Mouse (Mus musculus) granulocyte monocyte progenitor cell, adult 5-6 weeks (primary cell): ENCODE results near the gene Mpp2. TPM values are rescaled to one million over a fixed set of nuclear protein-coding genes. Genes with fewer than 3 reads are reported as not detected.

Source experiments
- ATAC-seq: replicated peaks from 2 replicates; pipeline ENCODE4 v1.8.0; 2016; ENCODE audit warnings: mild to moderate bottlenecking, moderate TSS enrichment, inconsistent platforms; ENCODE audit not compliant: poor library complexity, severe bottlenecking
- total RNA-seq, 2 experiments: library from RNA; stranded (forward) in 1 of 2; stranded (reverse) in 1 of 2; fragments of 200-712, 200-1000 nt in 1 of 2; fragments of >200 nt in 1 of 2; fragmentation: Nextera tagmentation in 1 of 2; gene quantifications; 2 replicates each; pipeline ENCODE4 v1.2.3; 2014 to 2017

Gene Mpp2
- not detected in 2 replicates for total RNA-seq (2014; fragmentation: Nextera tagmentation)
- 0.04 TPM in 1 of 2 replicates, not detected in the other for total RNA-seq (2017)

DNA sequence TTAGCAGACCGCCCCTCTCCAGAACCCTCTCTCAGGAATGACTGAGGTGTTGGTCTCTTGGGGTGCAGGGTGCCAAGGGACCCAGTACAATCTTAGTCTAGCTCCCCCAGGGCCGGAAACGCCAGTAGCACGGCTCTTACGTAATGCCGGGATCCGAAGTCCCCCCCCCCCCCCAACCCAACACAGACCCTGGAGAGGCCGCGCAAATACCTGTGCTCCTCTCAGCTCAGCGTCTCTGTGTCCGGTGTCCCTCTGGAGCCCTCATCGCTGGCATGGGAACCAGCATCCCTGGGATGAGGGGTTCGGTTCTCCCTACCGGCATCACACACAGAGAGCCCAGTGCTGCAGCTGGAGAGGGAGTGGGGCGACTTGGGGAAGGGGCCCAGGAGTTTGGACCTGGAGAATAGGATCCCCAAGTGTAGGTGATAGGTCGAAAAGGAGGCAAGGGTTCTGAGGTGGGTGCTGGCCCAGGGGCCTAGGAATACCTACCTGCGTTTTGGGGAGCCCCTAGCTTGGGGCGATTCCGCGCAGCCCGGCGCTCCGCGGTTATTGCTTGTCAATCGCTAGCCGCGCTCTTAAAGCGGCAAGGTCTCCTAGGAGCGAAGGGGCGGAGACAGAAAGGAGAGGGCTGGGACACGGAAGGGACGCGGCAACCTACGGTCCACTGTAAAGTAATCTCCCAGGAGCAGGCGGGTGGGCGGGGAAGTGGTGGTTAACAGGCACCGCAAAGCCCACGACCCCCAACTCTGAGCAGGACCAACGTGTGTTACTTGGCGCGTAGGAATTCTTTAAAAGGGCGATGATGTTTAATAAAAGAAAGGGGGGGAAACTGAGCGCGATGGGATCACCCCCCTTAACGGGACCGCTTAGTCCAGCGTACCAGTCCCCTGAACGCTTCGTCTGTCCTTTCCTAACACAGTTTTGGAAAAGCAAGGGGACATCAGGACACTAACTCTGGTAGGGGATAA is at the start of gene Mpp2:
Gene Mpp2, minus strand, starts transcription at position 585 of the 968 bp plus-strand sequence.
- ATAC-seq, result peak; percentile 43

DNA sequence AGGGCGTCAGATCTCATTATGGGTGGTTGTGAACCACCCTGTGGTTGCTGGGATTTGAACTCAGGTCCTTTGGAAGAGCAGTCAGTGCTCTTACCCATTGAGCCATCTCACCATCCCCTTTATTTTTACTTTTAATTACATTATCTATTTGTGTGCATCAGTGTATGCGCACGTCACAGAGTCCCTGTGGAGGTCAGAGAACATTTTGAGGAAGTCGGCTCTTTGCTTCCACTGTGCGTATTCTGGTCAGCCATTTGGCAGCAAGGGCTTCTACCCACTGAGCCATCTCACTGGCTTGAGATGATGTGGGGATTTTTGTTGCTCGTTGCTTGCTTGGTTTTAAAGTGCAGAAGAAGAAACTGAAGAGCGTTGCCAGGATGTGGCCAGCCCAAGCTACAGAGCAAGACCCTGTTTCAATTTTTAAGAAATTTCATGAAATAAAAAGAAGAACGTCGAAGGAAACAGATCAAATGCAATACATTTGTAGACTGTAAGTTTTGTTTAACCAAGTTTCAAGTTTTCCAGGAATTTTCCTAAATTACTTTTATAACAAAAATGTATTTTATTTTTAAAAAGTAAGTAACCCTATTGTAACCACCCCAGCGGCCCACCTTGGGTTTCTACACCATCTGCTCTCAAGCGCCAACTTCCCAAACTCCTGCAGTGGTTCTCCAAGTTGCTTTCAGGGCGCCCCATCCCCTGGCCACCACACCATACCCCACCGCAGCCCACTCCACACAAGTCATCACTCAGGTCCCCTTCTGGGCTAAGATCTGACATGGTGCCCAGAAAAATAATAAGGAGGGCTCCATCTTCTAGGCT is 49.5 kb upstream of the Mpp2 start:
- peak; percentile 75 for ATAC-seq

DNA sequence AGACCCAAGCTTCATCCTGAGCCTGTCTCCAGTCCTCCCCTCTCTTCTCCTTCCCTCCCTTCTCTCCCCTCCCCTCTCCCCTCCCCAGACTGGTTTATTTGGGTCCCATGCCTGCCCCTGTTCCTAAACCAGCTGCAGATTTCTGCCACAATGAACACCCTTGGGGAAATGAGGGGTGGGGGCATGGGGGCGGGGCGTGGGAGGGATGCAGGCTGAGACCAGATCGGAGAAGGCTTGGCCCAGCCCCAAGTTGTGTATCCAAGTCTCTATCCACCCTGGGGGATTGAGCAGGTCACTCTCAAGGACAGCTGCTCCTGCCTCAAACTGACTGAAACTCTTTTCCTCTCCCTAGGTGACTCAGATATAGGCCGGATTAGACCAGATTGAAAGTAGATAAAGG is 46.2 kb upstream of the Mpp2 start:
- no peak for ATAC-seq

- ATAC-seq, result no peak
Observed at GRCm38 (mm10) chr11:102117386-102117785, 29.1 kb upstream of the Mpp2 start.

DNA sequence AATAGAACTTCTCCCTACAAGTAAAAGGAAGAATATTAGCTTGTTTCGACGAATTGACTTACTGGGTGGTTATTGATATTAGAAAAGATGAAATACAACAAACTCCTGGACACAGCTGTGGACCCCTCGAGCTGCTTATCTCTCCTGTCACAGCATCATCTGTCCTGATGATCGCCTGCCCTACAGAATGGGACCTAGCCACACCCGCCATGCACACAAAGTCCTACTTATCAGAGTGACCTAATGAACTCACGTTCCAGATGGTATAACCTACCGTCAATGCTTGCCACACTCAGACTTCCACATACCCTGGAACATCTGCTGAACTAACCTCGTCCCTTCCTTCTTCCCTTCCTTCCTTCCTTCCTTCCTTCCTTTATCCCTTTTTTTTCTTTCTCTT is 27.9 kb upstream of the Mpp2 start:
- no peak for ATAC-seq

GRCm38 (mm10) chr11:102111576-102111975 is 23.3 kb upstream of the Mpp2 start:
- no peak for ATAC-seq

- no peak for ATAC-seq
Observed at GRCm38 (mm10) chr11:102107732-102108131, 19.4 kb upstream of the Mpp2 start, which contains the start of gene Pyy. Pyy (minus strand) TSS chr11:102107832.

- ATAC-seq, result no peak
Observed at GRCm38 (mm10) chr11:102106911-102107310, 18.6 kb upstream of the Mpp2 start.

GRCm38 (mm10) chr11:102102485-102103258 is 14.4 kb upstream of the Mpp2 start:
- ATAC-seq, result no peak; the same call in 1 of the 2 replicates

- no peak for ATAC-seq
Observed at GRCm38 (mm10) chr11:102101219-102101618, 12.9 kb upstream of the Mpp2 start, which contains the start of gene Ppy. Ppy (minus strand) TSS chr11:102101319.

GRCm38 (mm10) chr11:102096887-102097391 is 8.6 kb upstream of the Mpp2 start:
- ATAC-seq, result peak; percentile 59

- no peak for ATAC-seq
Observed at GRCm38 (mm10) chr11:102096446-102096845, 8.1 kb upstream of the Mpp2 start.

GRCm38 (mm10) chr11:102095676-102096075 is 7.4 kb upstream of the Mpp2 start:
- no peak for ATAC-seq

DNA sequence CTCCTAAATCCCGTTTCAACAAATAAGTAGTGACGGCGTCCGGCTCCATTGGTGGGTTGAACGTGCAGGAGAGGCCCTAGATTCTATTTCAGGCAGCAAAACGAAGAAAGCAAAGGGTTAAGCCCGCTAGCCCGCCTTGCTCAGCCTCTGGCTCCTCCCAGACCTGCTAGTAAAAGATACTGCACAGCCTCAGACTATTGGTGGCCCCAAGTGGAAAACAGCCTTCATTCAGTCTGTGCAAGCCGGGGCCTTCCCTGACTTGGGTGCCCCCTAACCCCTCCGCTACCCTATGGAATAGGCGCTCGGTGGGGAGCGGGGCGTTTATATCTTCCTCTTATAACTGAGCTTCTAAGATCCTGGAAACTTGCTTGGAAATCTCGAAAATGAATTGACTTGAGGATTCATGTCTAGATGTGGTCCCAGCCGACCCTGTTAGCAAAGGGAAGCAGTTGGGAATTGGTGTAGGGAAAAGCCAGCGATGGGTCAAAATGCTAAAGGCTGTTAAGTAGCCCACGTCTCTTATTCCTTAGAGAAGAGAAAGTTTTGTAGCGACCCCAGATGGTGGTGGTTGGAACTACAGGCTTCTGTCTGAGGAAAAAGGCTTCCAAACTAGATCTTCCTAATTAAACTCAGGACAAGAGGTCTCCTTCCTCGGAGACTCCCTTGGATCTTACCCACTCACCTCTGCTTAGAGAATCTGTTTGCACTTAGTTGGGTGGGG is 933 bp upstream of the Mpp2 start:
- ATAC-seq, result peak; percentile 20; the same call in 1 of the 2 replicates

DNA sequence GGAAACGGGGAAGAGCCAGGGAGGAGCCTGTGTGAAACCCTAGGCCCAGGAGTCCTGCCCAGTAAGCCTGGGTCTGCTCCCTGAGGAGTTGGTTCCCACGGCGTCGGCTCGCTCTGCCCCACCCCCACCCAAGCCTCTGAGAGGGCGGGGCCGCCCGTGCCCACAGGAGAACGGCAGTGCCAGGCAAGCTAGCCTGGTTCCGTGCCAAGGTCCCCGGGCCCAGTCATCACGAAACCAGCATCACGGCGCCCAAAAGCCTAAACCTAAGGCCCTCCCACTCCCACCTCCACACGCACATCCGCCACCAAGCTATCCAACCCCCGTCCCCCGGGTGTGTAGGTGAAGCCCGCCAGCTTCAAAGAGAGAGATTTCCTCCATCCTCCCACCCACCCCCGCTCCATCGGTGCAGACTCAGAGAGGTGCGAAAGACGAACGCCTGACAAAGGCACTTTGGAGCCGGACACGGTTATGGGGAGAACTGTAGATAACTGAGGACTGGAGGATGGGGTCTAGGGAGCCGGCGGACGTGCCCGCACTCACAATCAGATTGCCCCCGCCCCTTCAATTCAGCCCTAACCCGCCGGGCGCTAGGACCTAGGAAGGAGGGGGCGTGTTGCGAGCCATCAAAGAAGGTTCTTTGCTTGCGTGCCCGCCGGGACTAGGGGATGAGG is 1.1 kb downstream of the Mpp2 start:
- ATAC-seq, result peak; percentile 34

DNA sequence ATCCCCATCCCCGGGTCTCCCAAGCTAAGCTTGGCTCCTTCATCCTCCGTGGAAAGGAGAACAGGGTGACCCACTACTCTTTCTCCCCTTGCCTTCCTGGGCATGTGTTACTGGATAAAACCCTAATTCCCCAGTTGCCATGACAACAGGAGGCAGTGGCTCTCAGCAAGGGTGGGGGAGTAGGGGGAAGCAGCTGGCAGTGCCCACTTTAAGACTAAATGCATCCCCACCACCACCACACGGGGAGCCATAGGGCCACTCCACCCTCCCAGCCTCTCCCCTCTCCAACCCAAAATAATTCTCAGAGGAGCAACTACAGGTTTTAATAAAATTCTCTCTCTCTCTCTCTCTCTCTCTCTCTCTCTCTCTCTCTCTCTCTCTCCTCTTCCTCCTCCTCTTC is 2.0 kb downstream of the Mpp2 start:
- ATAC-seq, result no peak

GRCm38 (mm10) chr11:102084159-102084558 is 4.2 kb downstream of the Mpp2 start:
- no peak for ATAC-seq

DNA sequence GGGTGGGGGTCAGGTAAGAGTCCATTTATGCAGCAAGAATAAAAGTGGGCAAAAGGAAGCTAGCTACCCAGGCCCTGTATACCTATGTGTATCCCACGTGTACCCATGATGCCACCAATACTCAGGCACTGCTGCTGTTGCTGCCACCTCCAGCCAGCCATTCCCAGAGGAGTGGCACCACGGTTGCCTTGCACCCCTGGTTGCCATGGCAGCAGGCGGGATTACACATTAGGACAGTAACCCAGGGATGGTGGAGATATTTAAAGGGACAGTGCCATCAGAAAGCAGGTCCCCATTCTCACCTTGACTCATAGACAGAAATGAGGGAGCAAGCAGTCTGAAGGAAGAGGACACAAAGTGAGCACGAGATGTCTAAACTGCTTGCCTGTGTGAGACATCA is 5.1 kb downstream of the Mpp2 start:
- no peak for ATAC-seq

DNA sequence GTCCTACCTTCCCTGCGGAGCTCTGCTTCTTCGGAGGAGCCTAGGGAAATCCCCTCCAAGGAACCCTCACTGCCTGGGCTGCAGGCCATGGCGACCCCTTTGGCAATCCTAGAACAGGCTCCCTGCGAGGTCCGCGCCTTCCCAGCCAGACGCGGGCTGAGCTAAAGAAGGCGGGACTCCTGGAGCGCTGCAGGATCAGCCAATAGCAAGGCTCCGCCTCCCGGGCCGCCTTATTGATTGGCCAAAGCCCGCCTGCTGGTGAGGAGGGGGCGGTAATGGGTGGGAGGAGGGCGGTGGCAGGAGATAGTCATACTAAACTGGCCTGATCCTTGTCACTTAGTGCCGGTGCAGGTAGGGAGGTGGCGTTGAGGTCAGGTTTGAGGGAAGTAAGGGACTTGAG is 6.0 kb downstream of the Mpp2 start:
- peak; percentile 29; the same call in 1 of the 2 replicates for ATAC-seq
